Mouse (Mus musculus) forebrain, embryonic 12.5 days (tissue): ENCODE measurements at regions not wholly inside any gene's neighbourhood (a gene's known extent, or its start where the extent isn't known, plus 50 kb on each side); places are given as distances from the start of the nearest gene placed in this dataset.

Experiments used
- ATAC-seq: fragments of 200-750 bp; cut with Nextera tagmentation; 2 replicates; pipeline ENCODE4 v1.8.0; 2017; ENCODE audit warnings: moderate TSS enrichment; ENCODE audit not compliant: low FRiP score
- H3K27ac ChIP-seq: fragments of 300-500 bp; sonication (generic); 2 replicates; pipeline ENCODE4 v1.5.1; 2016; ENCODE audit warnings: mild to moderate bottlenecking
- H3K27me3 ChIP-seq: fragments of 300-500 bp; sonication (generic); 2 replicates; pipeline ENCODE4 v1.6.1; 2016; ENCODE audit warnings: mild to moderate bottlenecking
- H3K36me3 ChIP-seq: fragments of 300-500 bp; sonication (generic); replicated peaks from 2 replicates; pipeline ENCODE4 v1.6.1; 2016; ENCODE audit warnings: mild to moderate bottlenecking
- H3K4me1 ChIP-seq: fragments of 300-500 bp; sonication (generic); 2 replicates; pipeline ENCODE4 v1.6.1; 2016
- H3K4me2 ChIP-seq: fragments of 300-500 bp; sonication (generic); 2 replicates; pipeline ENCODE4 v1.6.1; 2016; ENCODE audit warnings: mild to moderate bottlenecking, moderate library complexity
- H3K4me3 ChIP-seq: fragments of 300-500 bp; sonication (generic); replicated peaks from 2 replicates; pipeline ENCODE4 v1.5.1; 2016; ENCODE audit warnings: mild to moderate bottlenecking
- H3K9ac ChIP-seq: fragments of 300-500 bp; sonication (generic); 2 replicates; pipeline ENCODE4 v1.6.1; 2016; ENCODE audit warnings: mild to moderate bottlenecking
- H3K9me3 ChIP-seq: fragments of 300-500 bp; sonication (generic); 2 replicates; pipeline ENCODE4 v1.6.1; 2016
- WGBS: fragments of 180-500 bp; shearing (Covaris S2); methylation state at CpG from one replicate; pipeline ENCODE4 v1.1.7; 2016; 5-methylcytosine and 5-hydroxymethylcytosine counted together

DNA sequence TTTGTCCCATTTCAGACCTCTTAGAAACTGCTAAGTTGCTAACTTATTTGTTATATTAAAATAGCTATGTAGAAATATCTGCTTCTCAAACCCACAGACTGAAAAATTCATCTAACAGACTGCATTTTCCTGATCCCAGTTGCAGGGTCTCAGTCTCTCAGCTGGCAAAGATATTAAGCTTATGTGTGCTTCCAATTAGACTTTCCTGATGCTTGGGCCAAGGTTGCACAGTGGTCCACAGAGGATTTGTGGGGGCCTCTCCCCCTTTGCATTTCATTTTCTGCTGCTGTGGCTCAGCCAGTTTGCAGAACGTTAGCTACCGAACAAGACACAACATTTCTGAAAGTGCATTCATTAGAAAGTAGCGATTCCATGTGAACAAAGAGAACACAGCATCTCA lies 457.4 kb downstream of the Plcl1 start:
- Histone ChIP-seq H3K4me3 (no peak overlapping the region), H3K27me3 (no peaks in the 10 kb centered on the region), H3K9me3 (no peaks in the 10 kb centered on the region), H3K9ac (no peak overlapping the region), H3K36me3 (no peaks in the 10 kb centered on the region), H3K27ac (no peak overlapping the region), H3K4me2 (no peak overlapping the region), H3K4me1 (no peaks in the 10 kb centered on the region)
- no peak for ATAC-seq
- WGBS, result 48% methylated on average over 3 of the region's 3 CpGs

DNA sequence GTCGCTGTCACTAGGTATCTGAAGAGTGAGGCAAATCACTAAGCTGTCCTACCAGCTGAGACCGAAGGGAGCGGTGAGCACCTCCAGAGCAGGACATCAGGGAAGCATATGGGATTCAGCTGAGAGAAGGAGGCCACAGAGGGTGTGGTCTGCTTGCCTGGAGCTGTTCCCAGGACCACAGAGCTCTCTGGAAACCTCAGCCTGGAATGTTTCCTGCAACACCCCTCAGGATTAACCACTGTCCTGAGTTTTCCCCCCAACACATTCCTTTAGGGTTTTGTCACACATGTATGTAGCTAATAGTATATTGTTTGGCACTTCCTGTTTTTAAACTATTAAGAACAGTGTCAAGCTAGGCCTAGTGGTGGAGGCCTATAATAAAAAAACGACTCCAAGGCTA lies 459.6 kb downstream of the Plcl1 start:
- Histone ChIP-seq H3K4me1 (no peaks in the 10 kb centered on the region), H3K27ac (no peak overlapping the region), H3K4me2 (no peak overlapping the region), H3K9me3 (no peaks in the 10 kb centered on the region), H3K36me3 (no peaks in the 10 kb centered on the region), H3K9ac (no peak overlapping the region), H3K27me3 (no peaks in the 10 kb centered on the region), H3K4me3 (no peak overlapping the region)
- ATAC-seq, result no peak
- 73% methylated on average over 4 of the region's 4 CpGs for WGBS

DNA sequence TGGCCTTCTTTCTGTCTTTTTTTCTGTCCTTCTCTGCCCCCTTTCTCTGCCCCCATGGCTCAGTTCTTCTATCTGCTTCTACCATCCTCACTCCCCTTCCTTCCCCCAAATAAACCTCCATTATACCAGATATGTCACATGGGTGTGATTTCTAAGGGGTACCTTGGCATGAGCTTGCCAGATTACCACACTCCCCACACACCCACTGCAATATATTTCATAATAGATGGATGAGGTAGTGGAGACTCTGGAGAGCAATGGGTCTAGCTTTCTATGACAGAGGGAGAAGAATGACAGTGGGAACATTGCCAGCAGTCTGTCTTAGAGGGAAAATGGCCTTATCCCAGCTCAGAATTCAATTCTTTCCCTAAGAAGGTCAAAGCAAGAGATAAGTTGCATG lies 461.0 kb downstream of the Plcl1 start:
- Histone ChIP-seq H3K27ac (no peak overlapping the region), H3K36me3 (no peaks in the 10 kb centered on the region), H3K4me3 (no peak overlapping the region), H3K27me3 (no peaks in the 10 kb centered on the region), H3K9me3 (no peaks in the 10 kb centered on the region), H3K4me1 (no peaks in the 10 kb centered on the region), H3K4me2 (no peak overlapping the region), H3K9ac (no peak overlapping the region)
- ATAC-seq, result no peak

DNA sequence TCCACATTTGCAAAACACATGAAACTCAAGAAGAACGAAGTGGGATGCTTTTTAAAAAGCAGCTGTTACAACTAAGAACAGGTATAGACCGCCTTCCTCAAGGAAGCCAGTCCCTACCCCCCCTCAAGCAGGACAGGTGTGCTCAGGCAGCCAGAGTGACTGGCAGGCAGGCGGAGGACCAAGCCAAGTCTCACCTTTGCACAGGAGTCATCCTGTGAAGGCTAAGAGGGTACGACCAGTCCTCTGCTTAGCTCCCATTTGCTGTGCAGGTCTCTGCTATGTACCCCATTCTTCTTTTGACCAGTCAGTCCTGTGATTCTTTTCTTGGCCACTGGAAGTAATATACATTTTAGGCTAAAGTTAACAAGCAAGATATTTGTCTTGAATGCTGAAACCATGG lies 467.9 kb downstream of the Plcl1 start:
- 0 out of 2 replicates have a peak, but pooled peaks have one; percentile 64 for ATAC-seq
- WGBS, result 92% methylated on average over 4 of the region's 4 CpGs
- Histone ChIP-seq H3K36me3 (no peaks in the 10 kb centered on the region), H3K4me3 (no peak overlapping the region), H3K4me1 (no peaks in the 10 kb centered on the region), H3K27me3 (no peaks in the 10 kb centered on the region), H3K9ac (no peak overlapping the region), H3K4me2 (no peak overlapping the region), H3K27ac (no peak overlapping the region), H3K9me3 (no peaks in the 10 kb centered on the region)

DNA sequence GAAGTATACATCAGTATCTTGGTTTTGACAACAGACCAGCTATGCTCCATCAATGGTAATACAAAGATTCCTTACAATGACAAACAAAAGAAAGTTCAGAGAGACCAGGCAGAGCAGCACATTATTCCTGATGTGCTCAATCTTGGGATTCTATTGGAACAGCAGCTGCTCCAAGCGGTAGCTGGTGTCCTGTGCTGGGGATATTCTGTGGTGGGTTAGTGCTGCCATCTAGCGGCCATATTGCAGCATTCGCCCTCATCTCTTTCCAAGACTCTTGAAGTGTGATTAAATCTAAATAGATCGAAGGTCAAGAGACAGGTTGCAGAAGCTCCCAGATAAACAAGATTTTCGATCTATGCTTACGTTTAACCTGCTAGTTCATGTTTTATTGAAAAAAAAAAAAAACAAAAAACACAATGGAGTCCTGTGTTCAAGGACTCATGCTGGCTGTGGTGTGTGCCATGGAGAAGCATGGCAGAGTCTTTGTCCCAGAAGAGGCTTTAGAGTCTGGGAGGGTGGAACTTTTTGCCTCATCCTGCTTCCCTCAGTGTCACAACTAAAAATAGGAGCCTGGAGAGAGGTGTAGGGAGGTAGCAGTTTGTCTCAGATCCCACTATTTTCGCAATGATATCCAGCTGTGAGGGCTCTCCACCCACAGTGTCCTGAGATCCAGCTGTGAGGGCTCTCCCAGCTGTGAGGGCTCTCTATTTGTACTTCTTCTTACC lies 468.6 kb downstream of the Plcl1 start:
- Histone ChIP-seq H3K9ac (no peak overlapping the region), H3K4me2 (no peak overlapping the region), H3K36me3 (no peaks in the 10 kb centered on the region), H3K4me1 (no peaks in the 10 kb centered on the region), H3K27ac (no peak overlapping the region), H3K27me3 (no peaks in the 10 kb centered on the region), H3K4me3 (no peak overlapping the region), H3K9me3 (no peaks in the 10 kb centered on the region)
- peak; percentile 81 for ATAC-seq
- 19% methylated on average over 7 of the region's 7 CpGs for WGBS

DNA sequence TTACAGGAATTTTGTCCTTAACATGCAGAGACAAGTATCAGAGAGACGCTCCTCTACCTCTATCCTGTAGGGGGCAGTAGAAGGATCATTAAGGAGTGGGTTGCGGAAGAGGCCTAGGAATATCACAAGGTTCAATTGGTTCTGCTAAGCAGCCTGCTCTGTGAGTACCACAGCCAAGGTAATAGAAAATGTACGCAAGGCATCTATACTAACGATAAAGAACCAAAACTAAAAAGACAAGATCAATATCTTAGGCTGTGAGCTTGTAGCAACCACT lies 469.1 kb downstream of the Plcl1 start:
- H3K36me3 ChIP-seq, result no peaks in the 10 kb centered on the region
- no peak for ATAC-seq
- no peaks in the 10 kb centered on the region for H3K9me3 ChIP-seq
- WGBS, result 66% methylated on average over 4 of the region's 4 CpGs
- no peak overlapping the region for H3K27ac ChIP-seq
- H3K4me1 ChIP-seq, result no peaks in the 10 kb centered on the region
- no peaks in the 10 kb centered on the region for H3K27me3 ChIP-seq
- H3K9ac ChIP-seq, result no peak overlapping the region
- no peak overlapping the region for H3K4me2 ChIP-seq
- no peak overlapping the region for H3K4me3 ChIP-seq

DNA sequence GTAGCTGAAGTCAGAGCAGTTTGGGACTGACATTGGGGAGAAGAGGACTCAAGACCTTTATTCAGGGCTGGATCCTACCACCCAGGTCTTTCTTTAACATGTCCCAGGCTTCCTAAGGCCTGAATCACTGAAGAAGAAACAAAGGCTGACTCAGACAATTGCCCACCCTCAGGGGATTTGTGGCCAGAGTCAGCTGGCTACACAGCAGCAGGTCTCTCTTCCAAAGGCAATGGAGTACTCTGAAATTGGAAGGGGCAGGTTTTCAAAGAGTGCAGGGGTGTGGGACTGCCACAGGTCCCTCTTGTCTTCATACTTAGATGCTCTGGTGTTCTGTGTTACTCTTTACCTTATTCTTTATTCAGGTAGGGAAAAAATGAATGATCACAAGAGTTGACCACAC lies 478.9 kb downstream of the Plcl1 start:
- Histone ChIP-seq H3K27me3 (peaks cover 39% of the 10 kb centered on the region), H3K4me3 (no peak overlapping the region), H3K4me1 (peaks cover 31% of the 10 kb centered on the region), H3K4me2 (no peak overlapping the region), H3K9me3 (no peaks in the 10 kb centered on the region), H3K27ac (no peak overlapping the region), H3K9ac (no peak overlapping the region), H3K36me3 (no peaks in the 10 kb centered on the region)
- ATAC-seq, result no peak

DNA sequence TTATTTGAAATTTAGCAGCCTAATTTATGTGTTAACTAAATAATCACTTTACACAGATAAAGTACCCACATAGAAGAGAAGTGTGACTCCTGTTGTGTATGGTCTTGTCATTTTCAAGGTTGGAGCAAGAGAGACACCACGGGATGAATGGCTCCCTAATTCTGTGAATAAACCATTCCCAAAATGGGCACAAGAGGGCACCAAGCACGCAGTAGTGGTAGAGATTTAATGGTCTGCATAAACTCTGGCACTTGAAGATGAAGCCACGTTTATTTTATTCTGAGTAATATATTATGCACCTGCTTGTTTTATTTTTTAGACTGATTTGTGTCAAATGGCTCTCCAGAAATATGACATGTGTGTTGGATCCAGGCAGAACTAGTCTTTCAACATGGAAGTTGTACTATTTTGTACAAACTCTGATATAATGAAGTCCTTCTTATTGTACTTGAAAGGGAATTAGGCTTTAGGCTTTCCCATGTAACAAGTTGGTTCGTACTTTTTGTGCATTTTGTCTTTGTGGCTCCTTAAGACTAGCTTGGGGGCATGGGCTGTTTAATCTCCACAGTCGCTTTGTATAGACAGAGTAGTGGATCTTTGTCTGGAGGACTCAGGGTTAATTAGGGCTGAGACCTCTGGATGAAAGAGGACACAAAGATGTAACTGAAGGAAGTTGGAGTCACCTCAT lies 480.8 kb downstream of the Plcl1 start:
- H3K36me3 ChIP-seq, result no peaks in the 10 kb centered on the region
- no peak overlapping the region for H3K4me2 ChIP-seq
- no peak overlapping the region for H3K27ac ChIP-seq
- H3K4me3 ChIP-seq, result no peak overlapping the region
- H3K9ac ChIP-seq, result no peak overlapping the region
- WGBS, result 4% methylated on average over 5 of the region's 5 CpGs
- peak; percentile 55; the same call in 1 of the 2 replicates for ATAC-seq
- peaks cover 31% of the 10 kb centered on the region for H3K4me1 ChIP-seq
- no peaks in the 10 kb centered on the region for H3K9me3 ChIP-seq
- H3K27me3 ChIP-seq, result peaks cover 56% of the 10 kb centered on the region

DNA sequence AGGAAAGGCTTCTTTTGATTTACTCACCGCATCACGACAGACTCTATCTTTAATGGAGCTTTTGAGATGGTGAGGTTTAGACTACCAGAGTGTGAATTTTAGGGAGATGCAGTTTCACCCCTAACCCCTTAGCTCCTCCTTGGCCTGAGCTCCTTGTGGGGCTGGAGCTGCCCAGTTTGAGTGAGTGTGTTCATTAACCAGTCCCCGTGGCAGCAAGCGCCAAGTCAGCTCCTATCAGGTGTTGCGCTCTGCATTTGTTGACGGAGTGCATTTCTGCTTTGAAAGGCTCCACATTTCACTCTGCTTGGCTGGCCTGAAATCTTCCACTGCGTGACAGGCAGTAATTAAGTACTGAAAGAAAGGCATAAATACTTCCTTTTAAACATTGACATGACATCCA lies 481.7 kb downstream of the Plcl1 start:
- peaks cover 31% of the 10 kb centered on the region for H3K4me1 ChIP-seq
- H3K36me3 ChIP-seq, result no peaks in the 10 kb centered on the region
- H3K4me2 ChIP-seq, result no peak overlapping the region
- no peak overlapping the region for H3K27ac ChIP-seq
- ATAC-seq, result peak; percentile 34
- H3K4me3 ChIP-seq, result no peak overlapping the region
- H3K27me3 ChIP-seq, result peaks cover 62% of the 10 kb centered on the region
- H3K9me3 ChIP-seq, result no peaks in the 10 kb centered on the region
- H3K9ac ChIP-seq, result no peak overlapping the region
- 23% methylated on average over 7 of the region's 7 CpGs for WGBS

DNA sequence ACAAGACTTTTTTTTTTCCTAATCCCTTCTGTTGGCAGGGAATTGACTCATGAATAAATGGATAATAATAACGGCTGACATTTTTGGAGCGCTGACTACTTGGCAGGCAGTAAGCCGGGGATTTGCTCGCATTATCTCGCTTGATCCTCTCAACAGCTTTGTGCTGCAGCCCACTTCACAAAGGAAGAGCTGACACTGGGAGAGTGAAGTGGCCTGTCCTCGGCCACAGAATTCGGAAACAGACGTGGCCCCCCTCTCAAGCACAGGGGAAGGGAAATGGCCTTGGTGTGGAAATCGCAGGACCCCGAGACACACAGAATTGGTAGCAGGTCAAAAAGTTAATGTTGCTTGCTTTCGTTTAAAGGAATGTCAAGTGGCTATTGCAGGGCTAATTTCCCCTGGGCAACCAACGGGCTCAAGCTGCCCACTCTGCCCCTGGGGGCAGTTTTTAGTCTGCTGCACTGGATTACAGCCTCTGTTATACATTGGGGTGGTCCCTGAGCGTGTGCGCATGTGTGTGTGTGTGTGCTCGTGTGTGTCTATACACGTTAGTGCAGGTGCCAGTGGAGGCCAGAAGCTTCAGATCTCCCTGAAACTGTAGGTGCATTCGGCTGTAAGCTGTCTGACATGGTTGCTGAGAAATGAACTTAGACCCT lies 483.1 kb downstream of the Plcl1 start:
- H3K9ac ChIP-seq, result no peak overlapping the region

DNA sequence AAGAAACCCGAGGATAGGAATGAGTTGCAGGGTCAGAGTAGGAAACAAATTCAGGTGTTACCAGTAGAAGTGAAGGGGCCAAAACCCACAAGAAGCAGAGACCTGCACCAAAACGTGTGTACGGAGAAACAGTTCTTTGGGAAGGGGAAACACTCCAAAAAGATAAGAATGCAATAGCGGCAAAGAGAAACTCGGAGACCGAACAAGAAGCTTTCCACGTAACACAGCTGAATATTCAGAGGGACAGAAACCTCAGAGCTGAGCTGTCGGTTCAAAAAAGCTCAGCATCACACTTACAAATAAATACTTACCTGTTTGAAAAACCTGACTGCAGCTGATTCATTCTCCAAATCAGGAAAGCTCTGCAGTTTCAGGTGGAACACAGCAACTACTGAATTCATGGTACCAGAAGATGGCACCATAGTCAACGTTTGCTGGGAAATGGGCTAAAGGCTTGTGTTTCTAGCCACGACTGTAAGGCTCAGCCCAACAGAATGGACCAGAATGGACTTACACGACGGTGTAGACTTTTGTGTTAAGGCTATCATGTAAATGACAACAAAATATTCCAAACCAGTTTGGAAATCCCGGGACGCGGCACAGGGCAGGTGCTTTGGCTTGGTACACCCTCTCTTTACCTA lies 484.9 kb downstream of the Plcl1 start:
- Histone ChIP-seq H3K4me3 (no peak overlapping the region), H3K27me3 (peaks cover 55% of the 10 kb centered on the region), H3K4me2 (no peak overlapping the region), H3K27ac (no peak overlapping the region), H3K4me1 (peaks cover 23% of the 10 kb centered on the region), H3K36me3 (no peaks in the 10 kb centered on the region), H3K9ac (no peak overlapping the region), H3K9me3 (no peaks in the 10 kb centered on the region)
- no peak for ATAC-seq
- 55% methylated on average over 15 of the region's 15 CpGs for WGBS

More for the DNA sequence above, 483.1 kb downstream of the Plcl1 start:
- Histone ChIP-seq H3K9me3 (no peaks in the 10 kb centered on the region), H3K4me2 (peak overlapping the region; percentile 33; the same call in 1 of the 2 replicates), H3K36me3 (no peaks in the 10 kb centered on the region), H3K27me3 (peaks cover 66% of the 10 kb centered on the region), H3K4me3 (no peak overlapping the region), H3K27ac (no peak overlapping the region), H3K4me1 (peaks cover 23% of the 10 kb centered on the region)
- 0 out of 2 replicates have a peak, but pooled peaks have one; percentile 24 for ATAC-seq
- WGBS, result 18% methylated on average over 17 of the region's 17 CpGs

DNA sequence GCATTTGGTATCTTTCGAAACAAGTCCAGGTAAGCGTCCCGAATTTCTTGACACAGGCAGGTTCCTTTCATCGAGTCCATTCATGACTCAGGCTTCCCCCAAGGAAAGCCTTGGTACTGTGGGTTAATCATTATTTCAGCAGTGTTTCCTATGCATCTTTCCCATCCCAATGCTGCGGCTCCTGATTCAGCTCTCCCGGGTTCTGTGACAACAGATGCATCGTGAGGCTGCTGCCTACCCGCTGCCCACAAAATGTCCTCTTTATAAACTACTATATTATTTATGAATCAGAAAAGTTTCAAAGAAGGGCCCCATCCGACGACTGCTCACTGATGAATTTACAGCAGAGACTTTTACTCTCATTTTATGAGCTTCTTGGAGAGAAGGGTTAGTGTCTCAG lies 486.2 kb downstream of the Plcl1 start:
- Histone ChIP-seq H3K27ac (no peak overlapping the region), H3K4me1 (peaks cover 23% of the 10 kb centered on the region), H3K9ac (no peak overlapping the region), H3K27me3 (peaks cover 62% of the 10 kb centered on the region), H3K9me3 (no peaks in the 10 kb centered on the region), H3K4me2 (no peak overlapping the region), H3K4me3 (no peak overlapping the region), H3K36me3 (no peaks in the 10 kb centered on the region)
- 81% methylated on average over 10 of the region's 10 CpGs for WGBS
- ATAC-seq, result no peak
